Mouse (Mus musculus) cerebellum, adult 11-12 months (tissue): ENCODE data around the gene Ndufb5.
A peak's percentile ranks its signal among the peaks of the same experiment; 100 is the strongest.
"Not testable (repeated sequence)": the region's sequence is repeated elsewhere in the genome, so short reads cannot be mapped to it uniquely, and the experiment has no call there.

Experiments used
- DNase-seq: peaks from one replicate; pipeline ENCODE4 v3.0.0; 2022

The Ndufb5 gene

DNA sequence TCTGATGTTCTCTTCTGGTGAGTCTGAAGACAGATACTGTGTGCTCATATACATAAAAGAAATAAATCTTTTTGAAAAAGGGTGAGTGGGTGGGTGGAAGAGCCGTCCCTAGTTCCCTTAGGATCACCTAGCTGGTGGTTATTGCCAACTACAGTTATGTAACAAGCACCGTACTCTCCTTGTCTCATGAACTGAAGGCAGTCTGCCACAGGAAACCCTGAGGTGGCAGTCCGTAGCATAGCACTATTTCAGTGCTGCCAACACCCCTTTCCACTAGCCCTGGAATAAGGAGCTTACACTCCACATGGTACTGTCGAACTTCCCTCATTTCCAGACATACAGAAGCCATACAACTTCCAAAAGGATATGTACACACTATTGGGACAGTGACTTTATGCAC lies 8.9 kb upstream of the Ndufb5 start:
- no peak for DNase-seq

DNA sequence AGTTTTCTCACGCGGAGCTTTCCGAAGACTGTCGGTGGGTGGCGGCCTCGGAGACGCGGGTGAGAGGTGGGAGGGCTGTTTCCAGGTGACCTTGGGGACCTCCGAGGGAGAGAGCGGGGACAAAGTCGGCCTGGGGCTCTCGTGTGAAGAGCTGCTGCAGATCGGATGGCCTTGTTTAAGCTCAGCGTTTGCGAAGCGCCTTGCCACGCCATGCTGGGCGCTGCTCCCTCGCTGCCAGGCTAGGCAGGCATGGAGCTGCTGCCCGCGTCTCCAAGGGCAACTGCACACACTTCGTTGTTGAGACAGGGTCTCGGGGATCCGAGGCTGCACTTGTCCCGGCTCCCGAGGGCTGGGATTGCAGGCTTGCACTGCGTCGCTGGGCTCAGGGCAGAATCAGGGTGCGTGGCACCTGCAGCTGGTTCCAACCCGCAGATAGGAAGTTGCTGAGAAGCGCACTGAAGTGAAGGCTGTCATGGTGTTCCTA lies 424 bp downstream of the Ndufb5 start, which contains the start of gene Mrpl47:
TSS of gene Mrpl47 (minus strand) at position 434 of the 484 bp plus-strand sequence.
- no peak for DNase-seq

DNA sequence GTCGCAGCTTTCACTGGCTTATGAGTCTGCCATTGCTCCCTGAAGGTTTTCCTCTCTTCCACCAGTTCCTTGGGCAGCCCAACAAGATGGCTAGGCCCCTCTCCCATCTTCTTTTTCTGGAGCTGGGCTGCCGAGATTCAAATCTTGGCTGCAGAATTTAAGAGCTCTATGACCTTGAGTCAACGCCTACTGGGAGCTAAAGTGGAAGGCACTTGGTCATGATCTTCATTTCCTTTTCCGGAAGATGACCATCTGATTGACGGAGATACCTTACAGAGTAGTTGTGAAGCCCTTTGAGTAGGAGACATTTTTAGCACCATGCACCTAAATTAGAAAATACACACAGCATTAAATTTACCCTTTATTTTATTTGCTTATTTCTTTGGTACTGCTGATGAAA lies 1.8 kb downstream of the Ndufb5 start:
- DNase-seq = no peak

DNA sequence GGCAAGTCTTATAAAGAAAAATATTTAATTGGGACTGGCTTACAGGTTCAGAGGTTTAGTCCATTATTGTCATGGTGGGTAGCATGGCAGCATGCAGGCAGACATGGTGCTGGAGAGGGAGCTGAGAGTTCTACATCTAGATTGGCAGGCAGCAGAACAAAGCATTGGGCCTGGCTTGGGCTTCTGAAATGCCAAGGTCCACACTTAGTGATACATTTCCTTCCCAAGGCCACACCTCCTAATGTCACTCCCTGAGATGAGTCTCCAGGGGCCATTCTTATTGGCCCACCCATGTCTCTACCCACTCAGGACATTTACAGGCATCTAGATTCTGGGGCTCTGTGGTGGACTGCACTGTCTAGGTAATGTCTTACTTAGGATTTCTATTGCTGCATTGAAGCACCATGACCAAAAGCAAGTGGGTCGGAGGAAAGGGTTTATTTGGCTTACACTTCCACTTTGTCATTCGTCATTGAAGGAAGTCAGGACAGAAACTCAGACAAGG lies 5.5 kb downstream of the Ndufb5 start:
- DNase-seq = no peak

DNA sequence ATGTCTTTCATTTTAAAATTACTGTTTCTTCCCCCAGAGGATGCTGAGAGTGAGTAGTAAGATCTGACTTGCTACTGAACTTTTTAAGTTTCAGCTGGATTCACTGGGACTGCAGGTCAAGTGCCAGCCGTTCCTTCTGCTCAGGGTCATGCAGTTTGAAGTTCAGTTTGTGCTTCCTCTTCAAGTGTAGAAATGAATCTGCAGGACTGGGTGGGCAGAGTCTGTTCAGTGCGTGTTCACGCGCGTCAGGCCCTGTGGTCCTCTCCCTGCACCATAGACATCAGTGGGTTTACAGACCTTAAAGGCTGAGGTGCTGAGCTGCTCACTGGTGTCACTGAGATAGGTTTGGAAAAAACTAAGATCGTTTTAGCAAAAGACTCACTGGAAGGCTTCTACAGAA lies 8.2 kb downstream of the Ndufb5 start:
- DNase-seq = no peak

DNA sequence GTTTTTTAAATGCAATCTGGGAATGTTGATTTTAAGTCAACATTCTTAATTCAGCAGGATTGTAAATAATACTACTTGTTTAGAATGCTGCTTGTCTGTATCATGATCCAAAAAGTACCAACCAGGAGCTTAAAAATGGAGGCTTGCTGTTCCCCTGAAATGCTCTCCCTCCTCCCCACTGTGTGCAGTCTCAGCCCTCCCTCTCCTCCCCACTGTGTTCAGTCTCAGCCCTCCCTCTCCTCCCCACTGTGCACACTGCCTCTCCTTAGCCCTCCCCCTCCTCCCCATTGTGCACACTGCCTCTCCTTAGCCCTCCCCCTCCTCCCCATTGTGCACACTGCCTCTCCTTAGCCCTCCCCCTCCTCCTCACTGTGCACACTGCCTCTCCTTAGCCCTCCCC lies 8.6 kb downstream of the Ndufb5 start:
- not testable (repeated sequence) for DNase-seq

DNA sequence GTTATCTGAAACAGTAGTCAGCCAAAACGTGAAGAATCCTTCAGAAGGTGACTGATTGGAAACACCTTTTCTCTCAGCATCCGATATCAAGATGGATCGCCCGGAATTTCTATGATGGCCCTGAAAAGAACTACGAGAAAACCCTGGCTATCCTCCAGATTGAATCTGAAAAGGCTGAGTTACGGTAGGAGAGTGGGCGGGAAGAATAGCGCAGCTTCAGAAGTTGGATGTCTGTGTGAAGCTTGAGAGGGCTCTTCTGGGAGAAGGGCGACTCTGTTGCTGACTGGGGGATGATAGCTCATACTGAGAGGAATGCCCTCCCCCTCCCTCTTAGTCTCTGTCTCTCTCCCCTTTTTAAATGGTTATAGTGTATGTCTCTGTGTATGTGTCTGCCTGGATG lies 11.6 kb downstream of the Ndufb5 start:
- DNase-seq = no peak

DNA sequence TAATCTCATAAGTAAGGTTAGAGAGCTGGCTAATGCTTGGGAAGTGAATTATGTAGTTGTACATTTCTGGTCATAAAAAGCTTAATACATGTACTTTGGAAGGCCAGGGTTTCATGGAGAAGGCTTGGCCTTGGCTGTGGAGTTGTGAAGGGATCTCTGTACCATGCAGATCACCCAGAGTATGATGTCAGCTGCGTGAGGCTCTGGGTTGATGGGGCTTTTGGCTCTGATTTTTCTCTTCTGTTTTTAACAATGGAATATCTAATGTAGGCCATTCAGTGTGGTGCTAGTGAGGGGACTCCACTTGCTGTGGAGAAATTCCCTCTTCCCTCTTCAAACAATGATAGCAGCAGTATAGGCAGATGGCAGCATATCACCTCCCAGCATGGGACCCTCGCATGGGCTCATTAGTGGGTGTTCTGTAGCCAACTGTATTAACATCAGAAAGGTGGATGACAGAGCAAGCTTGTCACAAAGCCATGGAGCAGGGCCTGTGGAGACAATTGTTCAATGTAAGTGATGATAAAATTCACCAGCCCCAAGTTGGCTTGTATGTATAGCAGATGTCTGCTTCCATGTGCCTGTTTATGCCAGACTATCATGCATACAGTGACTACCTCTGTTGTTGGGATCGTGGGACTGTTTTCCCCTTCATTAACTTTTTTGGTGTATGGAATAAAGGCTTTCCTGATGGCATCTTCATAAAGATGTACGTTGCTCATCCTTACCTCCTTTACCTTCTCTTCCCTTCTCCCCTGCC lies 13.2 kb downstream of the Ndufb5 start:
- peak; percentile 15 for DNase-seq

DNA sequence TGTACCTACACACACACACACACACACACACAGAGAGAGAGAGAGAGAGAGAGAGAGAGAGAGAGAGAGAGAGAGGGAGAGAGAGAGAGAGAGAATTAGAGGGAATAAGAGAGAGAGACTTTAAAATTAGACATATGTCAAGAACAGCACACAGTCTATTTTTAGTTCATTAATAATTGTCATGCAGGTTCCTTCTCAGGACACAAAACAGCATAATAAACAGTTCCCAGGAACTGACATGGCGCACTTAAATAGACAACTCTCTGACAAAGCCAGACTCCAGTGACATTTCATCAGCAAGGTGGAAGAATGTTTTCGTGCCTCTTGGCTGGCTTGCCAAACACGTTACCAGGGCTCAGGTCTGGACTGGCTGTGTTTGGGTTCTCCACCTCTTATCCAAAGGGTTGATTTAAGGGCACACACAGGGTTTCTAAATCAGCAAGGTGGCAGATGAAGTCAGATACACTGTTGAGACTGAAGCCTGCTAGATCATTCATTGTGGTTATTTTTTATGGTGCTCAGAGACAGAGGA lies 17.7 kb downstream of the Ndufb5 start:
- no peak for DNase-seq

DNA sequence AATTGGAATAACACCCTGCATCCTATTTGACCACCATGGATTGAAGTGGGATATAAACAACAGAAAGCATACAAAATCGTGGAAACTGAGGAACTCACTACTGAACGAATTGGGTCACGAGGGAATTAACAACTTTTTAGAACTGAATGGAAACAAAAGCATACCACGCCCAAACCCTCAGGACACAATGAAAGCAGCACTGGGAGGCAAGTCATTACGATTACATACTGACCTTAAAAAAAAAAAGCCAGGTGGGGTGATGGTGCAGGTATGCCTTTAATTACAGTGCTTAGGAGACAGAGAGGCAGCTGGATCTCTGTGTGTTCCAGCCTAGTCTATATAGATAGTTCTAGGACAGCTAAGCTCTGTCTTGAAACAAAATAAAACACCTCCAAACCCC lies 22.4 kb downstream of the Ndufb5 start:
- no peak for DNase-seq

DNA sequence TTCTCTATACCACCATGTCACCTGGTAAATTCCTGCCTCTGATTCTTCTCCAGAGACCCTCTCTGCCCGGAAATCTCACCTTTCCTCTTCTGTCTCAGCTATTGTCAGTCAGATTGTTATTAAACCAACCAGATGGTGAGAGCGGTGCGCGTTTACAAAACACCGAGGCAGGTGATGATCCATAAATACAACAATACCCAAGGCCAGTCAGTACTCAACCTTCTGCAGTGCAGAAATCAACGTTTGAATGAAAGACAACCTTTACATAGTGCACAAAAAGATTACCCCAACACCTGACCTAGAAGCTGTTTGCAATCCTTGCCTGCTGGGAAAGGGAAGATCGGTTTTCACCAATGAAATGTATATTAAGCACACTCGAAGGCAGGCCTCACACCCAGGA lies 26.2 kb downstream of the Ndufb5 start:
- no peak for DNase-seq

DNA sequence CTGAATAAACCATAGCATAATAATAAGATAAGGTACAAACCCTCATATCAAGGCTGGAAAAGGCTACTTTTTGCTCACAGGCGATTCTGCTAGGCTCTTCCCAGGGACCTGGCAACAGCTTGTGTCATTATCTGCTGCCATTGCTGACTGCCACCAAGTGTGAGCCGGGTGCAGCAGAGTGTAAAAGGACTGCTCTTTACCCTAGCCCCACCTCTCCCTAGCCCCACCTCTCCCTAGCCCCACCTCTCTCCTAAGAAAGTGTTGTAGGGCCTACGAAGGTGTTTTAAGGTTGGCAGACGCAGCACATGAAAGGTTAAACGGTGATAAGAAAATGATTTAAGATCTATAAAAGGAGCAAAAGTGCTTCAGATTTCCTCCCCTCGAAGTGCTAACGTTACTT lies 27.1 kb downstream of the Ndufb5 start:
- no peak for DNase-seq

DNA sequence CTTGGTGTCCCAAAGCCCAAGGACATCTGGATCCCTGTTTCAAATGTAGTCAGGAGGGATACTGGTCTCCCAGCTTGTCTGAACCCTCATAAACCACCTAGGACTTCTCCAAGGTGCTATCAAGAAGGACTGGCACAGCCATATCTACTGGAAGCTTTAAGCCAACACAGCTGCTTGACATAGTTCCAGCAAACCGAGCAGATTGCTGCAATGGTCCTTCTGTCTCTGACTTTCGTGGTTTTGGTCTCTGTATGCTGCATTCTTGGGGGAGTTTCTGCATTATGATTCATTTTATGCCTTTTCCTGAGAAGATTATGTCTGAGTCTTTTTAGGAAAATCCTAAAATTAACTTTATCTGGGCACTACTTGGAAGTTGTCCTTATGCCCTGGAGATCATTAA lies 34.0 kb downstream of the Ndufb5 start:
- DNase-seq = no peak
